Mouse (Mus musculus) liver, postnatal 0 days (tissue): ENCODE data around the gene Galnt10.

Source experiments
- CTCF ChIP-seq: sonication (generic); IDR thresholded peaks from 2 replicates; pipeline ENCODE4 v1.5.1; 2016; ENCODE audit warnings: antibody characterized with exemption, low read depth
- EP300 ChIP-seq: IDR thresholded peaks from 2 replicates; pipeline ENCODE4 v1.6.1; 2016; ENCODE audit warnings: antibody characterized with exemption, low read depth, mild to moderate bottlenecking

- TF ChIP-seq CTCF: no peak
- no peak for TF ChIP-seq EP300
Measured at GRCm38 (mm10) chr11:57688179-57688929, 43.1 kb downstream of the Galnt10 start.
